Mouse (Mus musculus) thymus, adult 2 months (tissue): ENCODE measurements at regions not wholly inside any gene's neighbourhood (a gene's known extent, or its start where the extent isn't known, plus 50 kb on each side); places are given as distances from the start of the nearest gene placed in this dataset.

Experiments used
- DNase-seq: peaks from one replicate; pipeline ENCODE4 v3.0.0; 2021
- H3K27ac ChIP-seq: fragments of 200-500 bp; 2 replicates; pipeline ENCODE4 v1.5.1; 2012; ENCODE audit warnings: low read length, control low read depth; ENCODE audit not compliant: control insufficient read depth, insufficient read depth
- H3K27me3 ChIP-seq: fragments of 200-500 bp; 2 replicates; pipeline ENCODE4 v1.6.1; 2012; ENCODE audit warnings: mild to moderate bottlenecking, low read length, moderate library complexity, mixed read lengths; ENCODE audit not compliant: control insufficient read depth, insufficient read depth
- H3K36me3 ChIP-seq: fragments of 200-500 bp; 2 replicates; pipeline ENCODE4 v1.6.1; 2012; ENCODE audit warnings: mild to moderate bottlenecking, low read length, moderate library complexity; ENCODE audit not compliant: control insufficient read depth, insufficient read depth
- H3K4me1 ChIP-seq: fragments of 200-500 bp; replicated peaks from 2 replicates; pipeline ENCODE4 v1.6.1; 2012; ENCODE audit warnings: low read length; ENCODE audit not compliant: control insufficient read depth, insufficient read depth
- H3K4me3 ChIP-seq: fragments of 200-500 bp; 2 replicates; pipeline ENCODE4 v1.5.1; 2012; ENCODE audit warnings: mild to moderate bottlenecking, low read length, control low read depth, moderate library complexity; ENCODE audit not compliant: control insufficient read depth, insufficient read depth
- CTCF ChIP-seq: fragments of 200-500 bp; IDR thresholded peaks from 2 replicates; pipeline ENCODE4 v1.5.1; 2012; ENCODE audit warnings: mild to moderate bottlenecking, control low read depth, low read length, moderate library complexity, borderline replicate concordance; ENCODE audit not compliant: control insufficient read depth, poor library complexity, insufficient read depth; ENCODE audit errors: extremely low read depth
- POLR2A ChIP-seq: fragments of 200-500 bp; IDR thresholded peaks from 2 replicates; pipeline ENCODE4 v1.6.1; 2012; ENCODE audit warnings: mild to moderate bottlenecking, low read length, control low read depth, moderate library complexity; ENCODE audit not compliant: control insufficient read depth, poor library complexity, insufficient read depth; ENCODE audit errors: extremely low read depth
- WGBS: fragments of 180-500 bp; shearing (Covaris S2); methylation state at CpG from one replicate; pipeline ENCODE4 v1.1.7; 2018; 5-methylcytosine and 5-hydroxymethylcytosine counted together

GRCm38 (mm10) chr2:160025911-160026310, 308.1 kb downstream of the Gm826 start:
- H3K27me3 ChIP-seq, result no peaks in the 10 kb centered on the region
- no peaks in the 10 kb centered on the region for H3K36me3 ChIP-seq
- WGBS, result 79% methylated on average over 3 of the region's 3 CpGs
- no peak for DNase-seq
- no peak overlapping the region for H3K4me3 ChIP-seq
- no peaks in the 10 kb centered on the region for H3K4me1 ChIP-seq
- no peak for TF ChIP-seq POLR2A
- TF ChIP-seq CTCF, result no peak
- no peak overlapping the region for H3K27ac ChIP-seq

- no peaks in the 10 kb centered on the region for H3K27me3 ChIP-seq
- no peaks in the 10 kb centered on the region for H3K4me1 ChIP-seq
- TF ChIP-seq POLR2A (no peak), CTCF (no peak)
- H3K27ac ChIP-seq, result no peak overlapping the region
- 76% methylated on average over 4 of the region's 4 CpGs for WGBS
- H3K4me3 ChIP-seq, result no peak overlapping the region
- no peaks in the 10 kb centered on the region for H3K36me3 ChIP-seq
- no peak for DNase-seq
Observed at GRCm38 (mm10) chr2:160021541-160021940, 312.4 kb downstream of the Gm826 start.

GRCm38 (mm10) chr2:160020876-160021275, 313.1 kb downstream of the Gm826 start:
- no peak for TF ChIP-seq POLR2A
- no peak for TF ChIP-seq CTCF
- Histone ChIP-seq H3K27ac (no peak overlapping the region), H3K4me1 (no peaks in the 10 kb centered on the region), H3K27me3 (no peaks in the 10 kb centered on the region), H3K4me3 (no peak overlapping the region), H3K36me3 (no peaks in the 10 kb centered on the region)
- DNase-seq, result no peak
- 97% methylated on average over 2 of the region's 2 CpGs for WGBS

DNA sequence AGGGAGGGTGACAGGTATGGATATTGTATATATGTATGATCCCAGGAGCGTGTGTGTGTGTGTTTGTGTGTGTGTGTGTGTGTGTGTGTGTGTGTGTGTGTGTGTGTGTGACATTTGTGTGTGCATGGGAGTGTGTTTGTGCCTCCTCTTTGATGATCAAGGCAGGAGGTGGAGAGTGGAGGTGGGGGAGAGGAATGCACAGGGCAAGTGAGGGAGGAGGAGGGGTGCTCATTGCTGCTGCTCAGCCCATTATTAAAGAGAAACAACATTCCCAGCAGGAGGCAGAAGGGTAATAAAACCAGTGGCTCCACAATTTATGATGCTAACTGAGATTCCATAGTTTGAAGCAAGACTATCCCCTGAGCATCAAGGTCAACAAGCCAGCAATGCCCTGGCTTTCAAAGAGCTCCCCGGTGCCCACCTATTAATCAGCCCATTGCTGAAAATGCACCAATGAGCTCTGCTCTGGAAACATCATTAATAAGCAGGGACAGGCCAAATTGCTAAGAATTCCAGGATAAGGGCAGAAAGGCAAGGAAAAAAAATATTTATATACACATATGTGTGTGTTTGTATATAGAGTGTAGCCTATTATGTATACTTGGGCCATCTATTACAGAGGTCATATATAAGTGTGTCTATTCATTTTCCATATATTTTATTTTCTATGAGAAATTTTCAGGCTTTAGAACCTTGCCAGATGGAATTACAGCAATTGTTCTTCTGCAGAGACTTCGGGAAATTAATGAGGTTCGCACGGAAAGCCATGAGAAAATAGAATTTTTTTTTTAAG, 316.7 kb downstream of the Gm826 start:
- WGBS, result 93% methylated on average over 5 of the region's 5 CpGs

DNA sequence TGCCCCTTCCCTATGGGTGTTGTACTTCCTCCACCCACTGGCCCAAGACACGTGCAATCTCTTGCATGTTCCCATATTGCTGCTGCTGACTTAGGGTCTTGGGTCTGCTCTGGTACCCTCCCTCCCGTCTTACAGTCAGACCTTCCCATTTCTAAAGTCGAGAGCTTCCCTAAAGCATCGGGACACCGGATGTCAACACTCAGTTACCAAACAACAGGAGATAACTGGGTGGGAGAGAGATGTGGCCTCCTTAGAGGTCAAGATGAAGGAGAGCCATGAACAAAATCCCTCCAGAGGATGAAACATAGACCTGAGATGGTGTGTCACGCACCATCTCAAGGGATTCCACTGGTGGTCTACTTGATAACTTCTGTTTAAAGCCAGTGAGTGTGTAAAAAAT, 322.5 kb downstream of the Gm826 start:
- H3K4me3 ChIP-seq, result no peak overlapping the region
- H3K27ac ChIP-seq, result no peak overlapping the region
- H3K4me1 ChIP-seq, result no peaks in the 10 kb centered on the region
- H3K36me3 ChIP-seq, result no peaks in the 10 kb centered on the region
- DNase-seq, result no peak
- no peaks in the 10 kb centered on the region for H3K27me3 ChIP-seq
- 86% methylated on average over 6 of the region's 6 CpGs for whole genome bisulfite sequencing
- no peak for TF ChIP-seq POLR2A

More for the DNA sequence above, 316.7 kb downstream of the Gm826 start:
- Histone ChIP-seq H3K36me3 (no peaks in the 10 kb centered on the region), H3K27me3 (no peaks in the 10 kb centered on the region), H3K27ac (no peak overlapping the region), H3K4me3 (no peak overlapping the region), H3K4me1 (no peaks in the 10 kb centered on the region)
- TF ChIP-seq CTCF (no peak), POLR2A (no peak)
- DNase-seq, result no peak

DNA sequence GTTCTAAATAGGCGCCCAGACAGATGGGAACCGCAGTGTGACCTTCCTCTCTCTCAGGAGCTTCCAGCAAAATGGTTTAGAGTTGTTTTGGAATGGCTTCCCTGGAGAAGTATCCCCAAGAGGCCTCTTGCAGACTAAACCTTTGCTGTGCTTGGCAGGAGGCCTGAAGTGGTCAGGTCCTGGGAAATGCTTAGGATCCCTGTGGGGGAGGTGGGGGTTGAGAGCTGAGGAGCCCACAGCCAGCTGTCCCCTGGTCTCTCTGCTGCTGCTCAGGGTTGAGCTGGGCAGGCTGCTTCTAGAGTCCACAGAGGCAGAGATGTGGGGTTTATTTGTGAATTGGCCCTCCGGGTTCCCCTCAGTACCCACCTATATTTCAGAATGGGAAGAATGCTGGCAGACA, 331.3 kb downstream of the Gm826 start:
- no peak for DNase-seq
- H3K36me3 ChIP-seq, result no peaks in the 10 kb centered on the region
- no peaks in the 10 kb centered on the region for H3K4me1 ChIP-seq
- no peak overlapping the region for H3K4me3 ChIP-seq
- no peak for TF ChIP-seq CTCF
- no peak for TF ChIP-seq POLR2A
- WGBS, result 89% methylated on average over 3 of the region's 3 CpGs
- no peaks in the 10 kb centered on the region for H3K27me3 ChIP-seq
- H3K27ac ChIP-seq, result no peak overlapping the region

DNA sequence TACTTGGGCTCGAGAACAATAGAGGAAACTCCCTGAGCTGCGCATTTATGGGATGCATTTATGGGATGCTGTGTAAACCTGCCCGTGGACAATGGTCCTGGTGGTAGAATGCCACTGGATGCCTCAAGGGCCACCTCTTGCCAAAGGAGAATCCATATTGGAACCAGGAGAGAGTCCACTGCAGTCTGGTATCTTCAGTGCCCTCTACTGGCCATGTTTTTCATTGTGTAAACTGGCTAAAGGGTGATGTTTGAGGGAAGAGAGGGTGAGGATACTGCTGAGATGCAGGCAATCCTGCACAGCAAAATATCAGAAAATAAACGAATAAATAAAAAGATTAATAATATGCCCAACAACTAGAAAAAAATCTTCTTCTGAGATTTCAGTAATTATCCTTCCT, 333.5 kb downstream of the Gm826 start:
- DNase-seq, result no peak
- 65% methylated on average over 4 of the region's 4 CpGs for WGBS
- TF ChIP-seq CTCF (no peak), POLR2A (no peak)

More for the DNA sequence above, 333.5 kb downstream of the Gm826 start:
- Histone ChIP-seq H3K27ac (no peak overlapping the region), H3K36me3 (no peaks in the 10 kb centered on the region), H3K4me3 (no peak overlapping the region), H3K4me1 (no peaks in the 10 kb centered on the region), H3K27me3 (no peaks in the 10 kb centered on the region)
